Mouse (Mus musculus) stomach, postnatal 0 days (tissue): ENCODE data around the gene Cadm4. TPM values are rescaled to one million over a fixed set of nuclear protein-coding genes. Genes with fewer than 3 reads are reported as not detected.

Source experiments
- ATAC-seq: fragments of 200-750 bp; cut with Nextera tagmentation; 2 replicates; pipeline ENCODE4 v1.8.0; 2017; ENCODE audit not compliant: low FRiP score, low TSS enrichment
- DNase-seq: peaks from one replicate; pipeline ENCODE4 v3.0.0-alpha.2; 2016; ENCODE audit warnings: low spot score
- H3K27ac ChIP-seq: fragments of 300-500 bp; sonication (generic); replicated peaks from 2 replicates; pipeline ENCODE4 v1.5.1; 2014; ENCODE audit warnings: mild to moderate bottlenecking, control low read depth
- H3K27me3 ChIP-seq: fragments of 300-500 bp; sonication (generic); 2 replicates; pipeline ENCODE4 v1.6.1; 2014; ENCODE audit warnings: low read length; ENCODE audit not compliant: control insufficient read depth, insufficient read depth
- H3K36me3 ChIP-seq: fragments of 300-500 bp; sonication (generic); 2 replicates; pipeline ENCODE4 v1.6.1; 2014; ENCODE audit warnings: low read length, mixed read lengths; ENCODE audit not compliant: control insufficient read depth, insufficient read depth
- H3K4me1 ChIP-seq: fragments of 300-500 bp; sonication (generic); replicated peaks from 2 replicates; pipeline ENCODE4 v1.6.1; 2014; ENCODE audit warnings: antibody characterized with exemption; ENCODE audit not compliant: control insufficient read depth, insufficient read depth
- H3K4me2 ChIP-seq: fragments of 300-500 bp; sonication (generic); replicated peaks from 2 replicates; pipeline ENCODE4 v1.6.1; 2014; ENCODE audit warnings: low read depth, mild to moderate bottlenecking, control low read depth, moderate library complexity
- H3K4me3 ChIP-seq: fragments of 300-500 bp; sonication (generic); 2 replicates; pipeline ENCODE4 v1.5.1; 2014; ENCODE audit warnings: low read depth, low read length, control low read depth
- H3K9ac ChIP-seq: fragments of 300-500 bp; sonication (generic); 2 replicates; pipeline ENCODE4 v1.6.1; 2014; ENCODE audit warnings: mild to moderate bottlenecking, low read length, control low read depth, mixed read lengths
- H3K9me3 ChIP-seq: fragments of 300-500 bp; sonication (generic); 2 replicates; pipeline ENCODE4 v1.6.1; 2016; ENCODE audit warnings: low read length; ENCODE audit not compliant: control insufficient read depth
- CTCF ChIP-seq: IDR thresholded peaks from 2 replicates; pipeline ENCODE4 v1.5.1; 2016; ENCODE audit warnings: antibody characterized with exemption, low read depth, mild to moderate bottlenecking, moderate library complexity
- EP300 ChIP-seq: optimal IDR thresholded peaks from 2 replicates; pipeline ENCODE3; 2016; ENCODE audit warnings: antibody characterized with exemption
- WGBS: fragments of 180-500 bp; shearing (Covaris S2); extraction: QIAGEN DNeasy Blood & Tissue Kit; methylation state at CpG from one replicate; pipeline ENCODE4 v1.1.7; 2014; 5-methylcytosine and 5-hydroxymethylcytosine counted together
- polyA plus RNA-seq: library from polyadenylated mRNA; unstranded; fragments of >200 nt; fragmentation: Nextera tagmentation; extraction: Ambion mirVana; gene quantifications from 2 replicates; pipeline ENCODE4 v1.2.1, GENCODE M21; 2015

Cadm4 gene
- polyA plus RNA-seq, 1 experiment from 2014 or later = 3.4 TPM

DNA sequence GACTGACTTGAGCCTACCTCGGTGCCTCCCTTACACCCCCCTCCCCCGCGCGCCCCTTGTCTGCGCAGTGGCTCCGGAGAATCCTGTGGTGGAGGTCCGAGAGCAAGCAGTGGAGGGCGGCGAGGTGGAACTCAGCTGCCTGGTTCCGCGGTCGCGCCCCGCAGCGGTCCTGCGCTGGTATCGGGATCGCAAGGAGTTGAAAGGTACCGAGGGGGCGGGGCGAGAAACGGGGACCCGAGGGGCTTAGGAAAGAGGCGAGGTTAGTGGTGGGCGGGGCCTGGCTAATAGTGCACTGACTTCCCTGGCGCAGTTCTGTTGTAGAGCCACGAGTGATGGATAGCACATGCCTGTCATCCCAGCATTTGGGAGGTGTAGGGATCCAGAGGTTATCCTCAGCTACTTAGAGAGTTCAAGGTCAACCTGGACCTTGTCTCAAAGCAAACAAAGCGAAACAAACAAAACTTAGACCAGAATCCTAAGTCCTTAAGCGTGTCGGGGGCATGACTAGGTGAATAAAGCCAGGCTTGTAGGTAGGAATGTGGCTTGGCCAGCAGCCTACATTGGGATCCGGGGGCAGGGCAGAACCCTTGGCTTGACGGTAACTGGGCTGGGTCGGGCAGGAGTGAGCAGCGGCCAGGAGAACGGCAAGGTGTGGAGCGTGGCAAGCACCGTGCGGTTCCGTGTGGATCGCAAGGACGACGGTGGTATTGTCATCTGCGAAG lies 18.2 kb downstream of the Cadm4 start:
- 8% methylated on average over 43 of the region's 43 CpGs for WGBS
- H3K4me3 ChIP-seq = peak overlapping the region; percentile 20; the same call in 1 of the 2 replicates
- H3K27me3 ChIP-seq = no peaks in the 10 kb centered on the region
- ATAC-seq (0 out of 2 replicates have a peak, but pooled peaks have one; percentile 27), DNase-seq (peak; percentile 46)
- H3K9me3 ChIP-seq = no peaks in the 10 kb centered on the region
- H3K36me3 ChIP-seq = no peaks in the 10 kb centered on the region
- no peak overlapping the region for H3K9ac ChIP-seq
- peak overlapping the region; percentile 45 for H3K4me2 ChIP-seq
- no peak overlapping the region for H3K27ac ChIP-seq
- TF ChIP-seq EP300 = no peak
- no peak for TF ChIP-seq CTCF
- H3K4me1 ChIP-seq = no peaks in the 10 kb centered on the region; the same call in 1 of the 2 replicates

DNA sequence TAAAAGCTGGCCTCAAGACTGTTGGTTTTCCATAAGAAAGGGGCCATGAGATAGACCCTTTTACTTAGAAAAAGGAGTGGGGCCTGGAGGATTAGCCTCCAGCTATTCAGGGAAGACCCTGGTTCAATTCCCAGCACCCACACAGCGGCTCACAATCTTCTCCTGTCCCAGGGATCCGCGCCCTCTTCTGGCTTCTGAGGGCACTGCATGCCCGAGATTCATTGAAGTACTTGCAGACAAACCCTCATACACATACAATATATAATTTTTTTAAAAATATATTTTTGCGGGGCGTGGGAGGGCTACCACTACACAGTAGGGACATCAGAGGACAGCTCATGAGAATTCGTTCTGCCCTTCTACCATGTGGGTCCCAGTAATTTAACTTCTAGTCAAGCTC lies 19.1 kb downstream of the Cadm4 start:
- Histone ChIP-seq H3K4me2 (no peak overlapping the region), H3K4me3 (no peak overlapping the region), H3K9ac (no peak overlapping the region), H3K9me3 (no peaks in the 10 kb centered on the region), H3K4me1 (no peaks in the 10 kb centered on the region; the same call in 1 of the 2 replicates), H3K36me3 (no peaks in the 10 kb centered on the region), H3K27me3 (no peaks in the 10 kb centered on the region), H3K27ac (no peak overlapping the region)
- peak; percentile 50 for DNase-seq
- ATAC-seq = no peak
- WGBS = 35% methylated on average over 7 of the region's 7 CpGs
- TF ChIP-seq EP300 = no peak
- TF ChIP-seq CTCF = peak; percentile 62

DNA sequence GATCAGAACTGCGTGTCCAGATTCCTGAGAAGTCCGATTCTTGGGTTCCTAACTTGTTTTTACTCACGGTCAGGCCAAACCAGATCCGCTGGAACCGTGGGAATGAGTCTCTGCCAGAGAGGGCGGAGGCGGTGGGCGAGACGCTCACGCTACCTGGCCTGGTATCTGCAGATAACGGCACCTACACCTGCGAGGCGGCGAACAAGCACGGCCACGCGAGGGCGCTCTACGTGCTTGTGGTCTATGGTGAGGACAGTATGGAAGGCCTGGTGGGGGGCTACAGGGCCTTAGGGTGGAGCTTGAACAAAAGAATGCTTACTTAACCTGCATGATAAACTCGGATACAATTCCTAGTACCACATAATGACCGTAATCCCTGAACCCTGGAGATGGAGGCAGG lies 19.7 kb downstream of the Cadm4 start:
- no peak for ATAC-seq
- H3K9me3 ChIP-seq = no peaks in the 10 kb centered on the region
- no peak overlapping the region for H3K4me3 ChIP-seq
- no peaks in the 10 kb centered on the region; the same call in 1 of the 2 replicates for H3K4me1 ChIP-seq
- H3K27ac ChIP-seq = no peak overlapping the region
- H3K36me3 ChIP-seq = no peaks in the 10 kb centered on the region
- H3K27me3 ChIP-seq = no peaks in the 10 kb centered on the region
- peak; percentile 47 for DNase-seq
- TF ChIP-seq EP300 (no peak), CTCF (peak; percentile 63)
- no peak overlapping the region for H3K4me2 ChIP-seq
- H3K9ac ChIP-seq = no peak overlapping the region
- whole genome bisulfite sequencing = 49% methylated on average over 21 of the region's 21 CpGs

DNA sequence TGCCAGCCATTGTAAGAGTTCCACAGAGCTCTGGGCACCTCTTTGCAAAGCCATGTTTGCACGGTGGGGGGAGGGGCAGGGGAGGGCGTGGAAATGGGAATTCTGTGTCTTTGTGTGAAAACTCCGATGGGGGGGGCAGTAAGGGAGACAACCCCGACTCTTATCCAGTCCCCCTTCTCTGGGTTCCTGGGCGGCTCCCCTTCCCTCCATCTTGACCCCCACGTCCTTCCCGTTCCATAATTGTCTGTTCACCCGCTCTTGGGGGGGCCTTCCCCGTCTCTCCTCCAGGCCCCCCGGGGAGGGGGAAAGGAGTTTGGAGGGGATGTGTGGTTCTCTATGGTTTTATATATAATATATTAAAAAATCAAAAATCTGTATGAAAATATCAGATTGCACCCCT lies 22.2 kb downstream of the Cadm4 start:
- ATAC-seq (no peak), DNase-seq (no peak)
- WGBS = 16% methylated on average over 8 of the region's 10 CpGs
- H3K36me3 ChIP-seq = no peaks in the 10 kb centered on the region
- no peak overlapping the region for H3K4me3 ChIP-seq
- no peak overlapping the region for H3K9ac ChIP-seq
- no peak for TF ChIP-seq EP300
- no peak for TF ChIP-seq CTCF
- no peaks in the 10 kb centered on the region; the same call in 1 of the 2 replicates for H3K4me1 ChIP-seq
- no peaks in the 10 kb centered on the region for H3K9me3 ChIP-seq
- no peaks in the 10 kb centered on the region for H3K27me3 ChIP-seq
- no peak overlapping the region for H3K27ac ChIP-seq
- H3K4me2 ChIP-seq = no peak overlapping the region

DNA sequence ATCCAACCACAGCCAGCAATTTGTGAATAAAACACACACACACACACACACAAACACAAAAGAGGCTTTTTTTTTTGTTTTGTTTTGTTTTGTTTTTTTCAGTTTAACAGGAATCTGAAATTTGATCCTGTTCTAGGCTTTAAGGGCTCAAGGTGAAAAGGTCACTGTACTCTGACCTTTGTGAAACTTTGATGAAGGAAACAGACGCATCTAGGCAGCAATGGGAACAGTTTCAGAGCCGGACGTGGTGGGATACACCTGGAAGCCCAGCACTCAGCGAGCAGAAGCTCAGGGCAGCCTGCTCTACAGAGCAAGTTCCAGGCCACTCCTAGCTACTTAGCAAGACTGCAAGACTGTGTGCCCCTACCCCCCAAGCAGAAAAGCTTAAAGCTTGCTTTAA lies 23.0 kb downstream of the Cadm4 start:
- no peak for ATAC-seq
- H3K9me3 ChIP-seq = no peaks in the 10 kb centered on the region
- no peaks in the 10 kb centered on the region for H3K4me1 ChIP-seq
- H3K4me3 ChIP-seq = no peak overlapping the region
- whole genome bisulfite sequencing = 36% methylated on average over 4 of the region's 4 CpGs
- no peak for DNase-seq
- no peak overlapping the region for H3K4me2 ChIP-seq
- TF ChIP-seq EP300 = no peak
- TF ChIP-seq CTCF = no peak
- H3K9ac ChIP-seq = no peak overlapping the region
- no peak overlapping the region for H3K27ac ChIP-seq
- no peaks in the 10 kb centered on the region for H3K36me3 ChIP-seq
- H3K27me3 ChIP-seq = no peaks in the 10 kb centered on the region

DNA sequence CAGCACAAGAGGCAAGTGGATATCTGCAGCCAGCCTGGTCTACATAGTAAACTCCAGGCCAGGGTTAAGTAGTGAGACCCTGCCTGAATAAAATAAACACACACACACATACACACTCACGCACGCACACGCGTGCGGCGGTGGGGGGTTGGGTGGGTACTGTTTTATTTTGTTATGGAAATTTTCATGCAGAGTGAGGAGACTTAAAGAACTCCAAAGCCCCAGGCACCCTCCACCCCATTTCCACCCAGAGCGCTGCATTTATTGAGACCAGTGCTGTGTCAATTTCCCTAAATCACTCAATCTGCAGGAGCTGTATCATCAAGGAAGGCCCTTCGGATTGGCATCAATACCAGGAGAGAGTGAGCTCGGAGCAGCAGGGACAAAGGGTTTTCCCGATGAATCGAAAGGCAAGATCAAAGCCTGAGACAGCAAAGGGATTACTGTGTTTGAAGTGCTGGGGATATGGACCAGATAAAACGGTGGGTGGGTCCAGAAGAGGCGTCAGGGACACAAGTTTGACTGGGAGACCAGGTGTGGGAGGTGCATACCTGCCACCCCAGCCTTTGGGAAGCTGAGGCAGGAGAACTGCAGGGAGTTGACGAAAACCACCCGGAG lies 23.7 kb downstream of the Cadm4 start:
- H3K9ac ChIP-seq = no peak overlapping the region
- no peak for ATAC-seq
- no peaks in the 10 kb centered on the region for H3K36me3 ChIP-seq
- H3K4me3 ChIP-seq = no peak overlapping the region
- no peaks in the 10 kb centered on the region for H3K27me3 ChIP-seq
- no peak for DNase-seq
- peak overlapping the region; percentile 91; the same call in 1 of the 2 replicates for H3K4me2 ChIP-seq
- no peaks in the 10 kb centered on the region for H3K4me1 ChIP-seq
- H3K9me3 ChIP-seq = no peaks in the 10 kb centered on the region
- H3K27ac ChIP-seq = no peak overlapping the region
- WGBS = 43% methylated on average over 15 of the region's 15 CpGs
- TF ChIP-seq CTCF = no peak
- TF ChIP-seq EP300 = no peak
